Mouse (Mus musculus): ENCODE results near the gene Ugt1a2.
"Not testable (repeated sequence)": the region's sequence is repeated elsewhere in the genome, so short reads cannot be mapped to it uniquely, and the experiment has no call there.

The Ugt1a2 gene

GRCm38 (mm10) chr1:88217576-88217975, 17.2 kb downstream of the Ugt1a2 start:
- peak; percentile 12 for DNase-seq (ENCODE audit: low spot score)

GRCm38 (mm10) chr1:88218051-88218450, 17.6 kb downstream of the Ugt1a2 start:
- peak; percentile 18 for DNase-seq (ENCODE audit: low spot score)

- DNase-seq (ENCODE audit: low spot score): peak; percentile 12
Observed at GRCm38 (mm10) chr1:88218591-88218990, 18.2 kb downstream of the Ugt1a2 start.

GRCm38 (mm10) chr1:88219054-88219453, 18.7 kb downstream of the Ugt1a2 start:
- peak; percentile 11 for DNase-seq (ENCODE audit: low spot score)

GRCm38 (mm10) chr1:88220336-88220735, 19.9 kb downstream of the Ugt1a2 start:
- peak; percentile 32 for DNase-seq (ENCODE audit: low spot score)

GRCm38 (mm10) chr1:88222216-88222615, 21.8 kb downstream of the Ugt1a2 start:
- DNase-seq (ENCODE audit: low spot score): no peak

- DNase-seq (ENCODE audit: low spot score): not testable (repeated sequence)
Observed at GRCm38 (mm10) chr1:88223011-88223515, 22.7 kb downstream of the Ugt1a2 start.

- no peak for DNase-seq (ENCODE audit: low spot score)
Observed at GRCm38 (mm10) chr1:88223591-88223990, 23.2 kb downstream of the Ugt1a2 start.

- DNase-seq (ENCODE audit: low spot score): no peak
Observed at GRCm38 (mm10) chr1:88224029-88224776, 23.8 kb downstream of the Ugt1a2 start.

- not testable (repeated sequence) for DNase-seq (ENCODE audit: low spot score)
Observed at GRCm38 (mm10) chr1:88225301-88225700, 24.9 kb downstream of the Ugt1a2 start.

- DNase-seq (ENCODE audit: low spot score): no peak
Observed at GRCm38 (mm10) chr1:88225741-88226140, 25.3 kb downstream of the Ugt1a2 start.

- DNase-seq (ENCODE audit: low spot score): no peak
Observed at GRCm38 (mm10) chr1:88226670-88227379, 26.4 kb downstream of the Ugt1a2 start, which contains the start of gene Mroh2a. Mroh2a (plus strand) TSS chr1:88226986.

GRCm38 (mm10) chr1:88227482-88227881, 27.1 kb downstream of the Ugt1a2 start:
- no peak for DNase-seq (ENCODE audit: low spot score)

GRCm38 (mm10) chr1:88228121-88228520, 27.7 kb downstream of the Ugt1a2 start:
- no peak for DNase-seq (ENCODE audit: low spot score)

GRCm38 (mm10) chr1:88229566-88229965, 29.2 kb downstream of the Ugt1a2 start:
- no peak for DNase-seq (ENCODE audit: low spot score)

- DNase-seq (ENCODE audit: low spot score): no peak
Observed at GRCm38 (mm10) chr1:88229986-88230385, 29.6 kb downstream of the Ugt1a2 start.

GRCm38 (mm10) chr1:88230421-88230820, 30.0 kb downstream of the Ugt1a2 start:
- DNase-seq (ENCODE audit: low spot score): no peak

- DNase-seq (ENCODE audit: low spot score): no peak
Observed at GRCm38 (mm10) chr1:88230981-88231802, 30.8 kb downstream of the Ugt1a2 start.

- DNase-seq (ENCODE audit: low spot score): no peak
Observed at GRCm38 (mm10) chr1:88231803-88232499, 31.6 kb downstream of the Ugt1a2 start.

GRCm38 (mm10) chr1:88232664-88233380, 32.4 kb downstream of the Ugt1a2 start:
- no peak for DNase-seq (ENCODE audit: low spot score)
